Mouse (Mus musculus): ENCODE results near the gene Snap47.

- TF ChIP-seq CTCF (conservative IDR thresholded peaks at IDR 0.05 in 1 of 2, IDR thresholded peaks at IDR 0.05 in 1 of 2; ENCODE audit: low read depth in 2 of 2, low read length in 2 of 2): no peak
- no peak for TF ChIP-seq MAZ (IDR thresholded peaks at IDR 0.05; ENCODE audit: low read depth, low read length)
- TF ChIP-seq RCOR1 (conservative IDR thresholded peaks at IDR 0.05; ENCODE audit: low read depth, low read length): no peak
- TF ChIP-seq POLR2A (IDR thresholded peaks at IDR 0.05; ENCODE audit: low read depth, low read length): no peak
- TF ChIP-seq MAX (IDR thresholded peaks at IDR 0.05; ENCODE audit: low read length): no peak
- no peak for TF ChIP-seq MXI1 (IDR thresholded peaks at IDR 0.05; ENCODE audit: low read depth, low read length)
- no peak for TF ChIP-seq ZNF384 (IDR thresholded peaks at IDR 0.05; ENCODE audit: low read depth, low read length)
- no peak for TF ChIP-seq USF1 (IDR thresholded peaks at IDR 0.05; ENCODE audit: low read depth, low read length)
Measured at GRCm38 (mm10) chr11:59361291-59361690, 89.7 kb downstream of the Snap47 start.

Data from CH12.LX (cell line).